Mouse (Mus musculus) gastrocnemius, postnatal 25 days (tissue): Measurements from ENCODE around the gene Zfp365. TPM values are rescaled to one million over a fixed set of nuclear protein-coding genes. Genes with fewer than 3 reads are reported as not detected.

ENCODE experiments used
- DNase-seq: peaks from one replicate; pipeline ENCODE4 v3.0.0; 2022
- total RNA-seq, 2 experiments: library from RNA; stranded (reverse); gene quantifications; 1 replicate in 1 of 2; 2 replicates in 1 of 2; pipeline ENCODE4 v1.2.3; 2021

The Zfp365 gene
- total RNA-seq, 2 experiments from 2014 or later: 0.13 to 0.88 TPM

DNA sequence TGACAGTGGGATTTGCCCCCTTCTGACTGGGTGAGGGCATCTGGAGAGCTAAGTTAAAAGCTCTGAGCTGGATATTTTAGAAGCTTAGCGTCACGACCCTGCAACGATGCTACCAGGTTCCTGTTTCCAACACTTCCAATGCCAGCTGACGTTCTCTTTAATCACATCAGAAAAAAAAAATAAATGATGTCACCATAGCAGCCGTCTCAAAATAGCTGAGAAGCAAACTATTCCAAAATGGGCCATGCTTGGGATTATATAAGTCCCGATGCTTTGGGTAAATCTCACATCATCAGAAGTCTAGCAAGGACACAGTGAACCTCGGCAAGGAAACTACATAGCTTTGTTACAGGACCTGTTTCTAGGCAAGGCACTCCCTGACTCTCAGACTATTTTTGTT lies 9.1 kb downstream of the Zfp365 start:
- no peak for DNase-seq

DNA sequence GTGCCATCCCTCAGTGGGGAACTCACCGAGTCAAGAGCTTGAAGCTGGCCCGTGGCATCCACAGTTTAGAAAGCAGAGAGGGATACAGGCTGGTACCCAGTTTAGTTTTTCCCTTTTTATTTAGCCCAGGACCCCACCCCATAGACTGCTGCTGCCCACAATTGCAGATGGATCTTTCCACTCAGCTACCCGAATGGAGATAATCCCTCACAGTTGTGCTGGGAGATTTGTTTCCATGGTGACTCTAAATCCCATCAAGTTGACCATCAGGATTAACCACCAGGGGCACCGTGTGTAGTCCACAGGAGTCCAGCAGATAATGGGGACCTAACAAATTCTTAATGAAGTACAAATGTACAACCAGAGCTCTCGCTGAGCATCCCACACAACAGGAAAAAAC lies 11.3 kb downstream of the Zfp365 start:
- DNase-seq: no peak

DNA sequence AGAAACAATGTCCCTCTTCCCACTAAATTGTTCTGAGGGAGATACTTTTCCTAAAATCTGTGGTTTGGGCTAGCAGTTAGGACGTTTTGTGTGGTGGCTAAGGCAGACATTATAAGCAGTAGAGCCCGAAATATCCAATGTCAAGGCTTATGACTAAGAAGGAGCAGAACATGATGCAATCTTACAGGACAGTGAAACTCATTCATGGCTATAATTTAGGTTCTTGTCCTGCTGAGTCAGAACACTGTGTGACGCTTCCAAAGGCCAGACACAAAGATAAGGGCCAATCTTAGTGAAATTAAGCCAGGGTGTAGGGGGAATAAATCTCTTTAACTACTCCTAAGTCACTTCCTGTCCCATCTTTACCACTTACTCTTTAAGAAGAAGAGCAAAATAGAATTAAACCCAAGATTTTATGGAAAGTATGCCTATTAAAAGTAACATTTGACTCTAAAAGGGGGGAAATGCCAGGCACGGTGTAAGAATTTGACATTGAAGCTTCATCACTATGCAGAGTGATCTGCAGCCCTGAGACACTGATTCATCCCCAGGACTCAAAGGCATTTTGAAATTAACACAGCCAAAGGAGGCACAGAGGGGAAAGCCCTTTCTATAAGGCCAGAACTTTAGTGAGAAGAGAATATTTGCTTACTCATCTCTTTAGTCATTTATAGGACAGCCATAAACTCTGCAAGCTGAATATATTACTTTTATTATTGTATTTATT lies 13.3 kb downstream of the Zfp365 start:
- no peak for DNase-seq

DNA sequence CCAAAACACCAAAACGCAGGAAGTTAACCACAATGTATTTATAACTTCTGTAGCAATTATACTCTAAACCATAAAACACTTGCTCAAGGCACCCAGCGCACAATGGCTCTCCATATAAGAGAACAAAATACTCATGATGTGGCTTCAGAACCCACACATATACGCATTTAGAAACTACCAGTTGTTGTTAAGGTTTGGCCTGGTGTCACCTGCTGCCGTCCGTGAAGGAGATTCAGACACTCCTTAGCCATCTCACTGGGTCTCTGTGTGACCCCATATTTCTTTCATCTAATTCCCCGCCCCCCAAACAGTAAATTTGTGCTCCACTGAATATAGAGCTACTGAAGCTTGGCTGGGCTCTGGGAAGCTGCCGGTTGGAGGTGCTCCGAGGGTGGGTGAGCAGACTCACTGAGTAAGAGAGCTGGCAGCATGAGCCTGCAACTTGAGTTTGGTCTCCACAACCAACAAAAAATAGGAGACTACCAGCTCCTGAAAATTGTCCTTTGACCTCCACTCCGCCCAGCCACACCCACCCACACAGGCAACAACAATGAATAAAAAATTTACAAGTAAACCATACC lies 14.0 kb downstream of the Zfp365 start:
- DNase-seq: no peak

DNA sequence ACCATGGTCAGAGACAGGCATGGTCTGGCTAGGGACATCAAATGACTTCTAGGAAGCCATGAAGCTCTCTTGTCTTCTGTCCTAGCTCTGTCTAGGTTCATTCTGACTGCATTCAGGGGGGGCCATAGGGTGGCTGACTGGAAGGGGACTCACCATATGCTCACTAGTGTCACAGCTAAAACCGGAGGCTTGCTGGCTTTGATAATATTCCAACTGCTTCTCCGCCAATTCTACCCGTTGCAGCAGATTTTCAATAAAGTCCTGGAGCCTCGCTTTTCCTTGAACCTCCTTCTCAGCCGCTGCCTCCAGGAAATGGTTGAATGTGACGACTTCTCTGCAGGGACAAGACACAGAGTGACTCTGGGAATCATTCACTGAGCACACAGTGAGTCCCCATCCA lies 15.2 kb downstream of the Zfp365 start:
- DNase-seq: no peak

DNA sequence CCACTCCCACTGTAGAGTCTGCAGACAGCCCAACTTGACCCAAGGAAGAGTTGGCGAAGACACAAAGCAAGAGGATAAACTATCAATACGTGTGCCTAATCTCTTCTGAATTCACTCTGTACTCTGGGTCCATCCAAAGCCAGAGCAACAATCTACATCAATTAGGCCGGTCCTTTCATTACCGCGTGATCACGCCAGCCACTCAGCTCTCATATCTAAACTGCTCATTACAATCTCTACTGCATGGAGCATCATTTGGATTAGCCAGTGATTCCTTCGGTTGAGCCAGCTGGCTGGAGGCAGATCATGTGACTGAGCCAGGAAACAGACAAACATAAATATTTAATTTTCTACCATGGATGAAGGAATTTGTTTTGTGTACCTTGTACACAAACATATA lies 17.8 kb downstream of the Zfp365 start:
- DNase-seq: no peak

DNA sequence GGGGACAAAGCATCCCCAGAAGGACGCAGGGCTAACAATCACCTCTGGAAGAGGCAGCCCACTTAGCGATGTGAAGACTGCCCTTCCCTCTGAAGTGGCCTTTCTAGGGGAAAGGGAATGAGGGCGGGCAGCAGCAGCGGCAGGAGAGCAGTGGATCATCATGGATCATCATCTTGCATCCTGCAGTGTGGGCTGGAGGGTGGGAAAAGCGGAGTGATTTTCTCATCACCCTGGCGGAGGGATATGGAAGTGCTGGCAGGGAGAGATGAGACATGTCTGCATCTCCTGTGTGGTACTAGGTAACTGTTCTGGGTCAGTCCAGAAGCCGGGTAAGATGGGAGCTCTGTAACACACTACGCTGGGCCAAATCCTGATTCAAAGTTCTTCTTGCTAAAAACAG lies 18.4 kb downstream of the Zfp365 start:
- no peak for DNase-seq

DNA sequence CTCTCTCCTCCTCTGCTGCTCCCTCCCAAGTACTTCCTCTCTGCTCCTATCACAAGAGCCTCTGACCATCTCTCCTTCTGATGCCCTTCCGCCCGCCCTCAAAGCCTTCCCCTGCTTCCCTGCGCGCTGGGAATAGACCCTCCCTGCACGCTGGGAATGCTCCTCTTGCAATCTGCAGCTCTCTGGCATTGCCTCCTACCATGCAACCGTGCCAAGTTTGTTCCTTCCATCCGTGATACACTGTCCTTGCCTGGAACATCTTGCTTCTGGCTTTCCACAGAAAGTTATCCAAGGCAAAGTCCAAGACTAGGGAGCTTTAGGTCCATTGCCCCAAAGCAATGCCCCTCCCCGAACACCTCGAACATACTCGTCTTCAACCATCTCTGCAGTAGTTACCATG lies 19.2 kb downstream of the Zfp365 start:
- no peak for DNase-seq

DNA sequence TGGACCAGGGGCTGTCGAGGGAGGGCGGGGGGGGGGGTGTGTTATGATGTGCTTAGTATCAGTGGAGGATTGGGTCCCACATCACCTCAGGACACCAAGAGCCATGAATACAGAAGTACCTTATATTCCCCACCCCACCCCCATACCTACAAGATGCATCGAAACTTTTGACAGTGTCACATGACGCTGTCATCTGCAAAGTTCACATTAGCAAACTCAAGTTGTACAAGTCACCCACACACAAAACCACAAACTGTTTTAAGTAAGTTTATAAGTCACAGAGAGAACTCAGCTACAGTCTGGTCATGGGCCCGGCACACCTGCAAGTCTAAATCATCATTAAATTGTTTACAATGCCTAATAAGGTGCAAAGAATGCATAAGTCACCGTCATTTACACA lies 21.3 kb downstream of the Zfp365 start:
- no peak for DNase-seq

DNA sequence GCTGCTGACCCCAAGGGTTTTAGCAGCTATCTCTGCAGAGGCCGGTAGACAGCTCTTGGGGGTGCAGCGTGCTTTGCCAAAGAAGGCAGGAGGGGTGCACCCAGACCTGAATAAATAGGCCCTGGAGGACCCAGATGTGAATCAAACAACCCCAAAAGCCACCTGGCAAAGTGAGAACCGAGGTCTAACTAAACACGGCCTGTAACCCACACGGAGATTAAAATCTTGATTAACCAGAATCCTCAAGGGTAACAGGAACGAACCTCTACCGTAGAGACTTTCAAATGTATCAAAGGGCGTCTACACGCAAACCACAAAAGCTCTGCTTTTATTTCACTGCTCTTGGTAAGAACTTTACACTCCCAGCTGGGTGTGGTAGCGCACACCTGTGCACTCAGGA lies 24.5 kb downstream of the Zfp365 start:
- no peak for DNase-seq

DNA sequence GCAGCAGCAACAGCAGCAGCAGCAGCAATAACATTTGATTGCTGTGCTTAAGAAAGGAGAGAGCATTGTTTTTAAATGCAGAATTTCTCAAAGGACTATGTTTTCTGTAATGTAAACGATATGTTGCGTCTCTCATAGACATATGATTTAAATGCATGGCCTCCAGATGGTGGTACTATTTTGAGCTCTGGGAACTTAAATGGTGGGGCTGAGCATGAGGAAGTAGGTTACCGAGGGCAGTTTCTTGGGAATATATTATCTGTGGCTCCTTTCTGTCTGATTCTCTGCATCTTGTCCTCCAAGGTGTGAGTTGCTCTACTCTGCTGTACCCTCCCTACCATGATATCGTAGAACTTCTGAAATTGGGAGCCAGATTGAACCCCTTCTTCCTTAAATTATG lies 31.8 kb downstream of the Zfp365 start:
- no peak for DNase-seq

DNA sequence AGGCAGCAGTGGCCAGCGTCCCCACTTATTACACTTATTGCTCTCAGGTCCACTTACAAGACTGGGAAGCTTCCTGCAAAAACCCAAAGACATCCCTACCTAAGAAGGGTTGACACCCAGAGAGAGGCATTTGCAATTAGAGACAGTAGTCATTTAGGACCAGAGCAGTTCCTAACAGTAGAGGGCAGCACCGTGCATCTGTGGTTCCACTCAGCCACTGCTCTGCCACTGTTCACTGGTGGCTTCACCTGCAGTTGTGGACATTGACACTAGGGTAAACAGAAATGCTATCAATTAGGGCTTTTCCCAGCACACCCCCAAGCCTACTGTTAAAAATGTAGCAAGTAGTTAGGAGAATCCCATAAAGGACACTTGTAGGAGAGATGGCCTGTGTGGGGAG lies 40.7 kb downstream of the Zfp365 start:
- DNase-seq: peak; percentile 32

DNA sequence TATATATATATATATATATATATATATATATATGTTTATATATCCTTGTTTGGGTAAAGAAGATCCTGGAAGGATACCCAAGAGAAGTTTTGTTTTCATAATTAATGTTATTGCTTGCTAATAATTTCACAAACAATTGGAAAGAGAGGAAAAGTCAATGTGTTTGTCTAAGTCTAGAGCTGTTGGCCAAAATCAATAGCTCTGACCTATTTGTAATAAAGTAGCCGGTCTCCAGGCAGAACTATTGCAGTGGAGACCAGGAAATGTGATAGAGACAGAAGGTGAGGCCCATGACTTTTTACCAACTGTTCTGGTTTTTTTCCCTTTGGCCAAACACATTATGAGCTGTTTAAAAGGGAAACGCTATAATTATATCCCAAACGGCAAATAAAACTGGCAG lies 44.2 kb downstream of the Zfp365 start:
- DNase-seq: no peak

DNA sequence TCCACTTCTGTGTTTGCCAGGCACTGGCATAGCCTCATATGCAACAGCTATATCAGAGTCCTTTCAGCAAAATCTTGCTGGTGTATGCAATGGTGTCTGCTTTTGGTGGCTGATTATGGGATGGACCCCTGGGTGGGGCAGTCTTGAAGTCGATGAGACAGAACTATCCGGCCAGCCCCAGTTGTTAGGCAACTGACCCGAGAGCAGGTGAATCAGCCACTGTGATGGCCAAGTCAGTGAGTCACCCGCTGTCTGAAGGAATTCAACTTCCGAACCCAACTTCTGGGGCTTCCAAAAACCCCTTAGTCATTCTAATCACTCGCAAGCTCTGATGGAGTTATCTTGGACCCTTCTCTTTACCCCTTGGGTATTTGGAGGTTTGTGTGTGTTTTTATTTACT lies 46.6 kb downstream of the Zfp365 start:
- DNase-seq: no peak

DNA sequence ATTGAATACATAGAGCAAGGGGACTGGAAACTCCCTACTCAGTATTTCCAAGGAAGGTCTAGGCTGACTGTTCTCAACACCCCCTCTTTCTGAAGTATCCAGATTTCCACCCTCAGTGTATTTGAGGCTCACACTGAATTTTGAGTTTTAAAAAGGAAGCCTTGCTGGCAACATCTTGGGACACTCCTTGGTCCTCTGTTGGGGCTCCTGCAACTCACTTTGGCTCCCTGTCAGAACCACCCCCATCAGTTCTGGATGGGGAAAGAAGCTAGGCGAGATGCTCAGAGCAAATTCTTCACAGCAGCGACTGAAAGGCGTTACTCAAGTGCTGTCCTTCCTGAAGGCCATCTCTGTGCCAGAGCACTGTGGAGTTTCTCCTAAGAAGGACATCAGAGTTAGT lies 47.4 kb downstream of the Zfp365 start:
- no peak for DNase-seq

DNA sequence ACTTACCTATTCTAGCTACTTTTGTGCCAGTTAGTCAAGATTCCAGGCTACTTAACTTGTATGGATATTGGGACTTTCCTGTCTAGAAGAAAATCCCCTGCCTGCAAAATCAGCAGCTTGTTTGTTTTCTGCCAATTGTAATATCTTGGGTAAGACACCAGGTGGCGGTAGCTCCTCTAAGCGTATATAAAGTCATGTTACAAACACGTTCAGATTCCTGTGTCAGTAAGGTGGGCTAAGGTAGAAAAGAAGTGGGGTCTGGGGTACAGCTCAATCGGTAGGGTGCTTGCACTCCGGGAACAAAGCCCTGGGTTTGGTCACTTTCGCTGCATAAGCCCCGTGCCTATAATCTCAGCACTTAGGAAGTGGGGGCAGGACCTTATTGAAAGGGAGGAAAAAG lies 50.1 kb downstream of the Zfp365 start:
- DNase-seq: no peak

DNA sequence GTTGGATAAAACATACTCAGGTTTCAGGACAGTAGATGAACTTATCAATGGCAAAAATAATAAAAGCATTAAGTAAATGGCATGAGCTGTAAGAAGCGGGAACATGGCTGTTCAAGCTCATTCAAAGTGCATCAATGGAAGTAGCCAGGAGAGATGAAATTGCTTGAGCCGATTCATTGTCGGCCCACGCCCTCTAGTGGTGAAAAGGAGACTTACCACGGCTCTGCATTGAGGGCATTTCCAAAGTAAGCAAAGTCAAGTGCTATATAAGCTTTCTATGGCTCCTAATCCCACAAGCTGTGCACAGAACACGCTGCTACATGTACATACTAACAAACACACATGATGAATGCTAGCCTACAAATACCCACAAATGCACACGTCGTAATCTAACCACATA lies 53.6 kb downstream of the Zfp365 start:
- peak; percentile 43 for DNase-seq

DNA sequence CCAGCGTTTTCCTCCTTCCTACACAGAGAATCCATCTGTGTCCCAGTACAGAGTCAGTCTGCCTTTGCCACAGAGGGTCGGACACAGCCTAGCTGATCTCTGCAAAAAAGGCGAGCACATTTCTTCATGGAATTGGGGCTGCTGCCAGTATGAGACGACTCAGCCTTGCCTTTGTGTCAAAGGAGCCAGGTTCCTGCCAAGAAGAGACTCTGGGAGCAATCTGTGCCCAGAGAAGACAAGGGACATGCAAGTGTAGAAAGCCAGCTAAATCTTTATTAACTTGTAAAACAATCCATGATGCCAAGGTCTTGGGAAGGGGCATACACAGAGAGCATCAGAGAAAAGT lies 54.9 kb downstream of the Zfp365 start:
- peak; percentile 16 for DNase-seq

DNA sequence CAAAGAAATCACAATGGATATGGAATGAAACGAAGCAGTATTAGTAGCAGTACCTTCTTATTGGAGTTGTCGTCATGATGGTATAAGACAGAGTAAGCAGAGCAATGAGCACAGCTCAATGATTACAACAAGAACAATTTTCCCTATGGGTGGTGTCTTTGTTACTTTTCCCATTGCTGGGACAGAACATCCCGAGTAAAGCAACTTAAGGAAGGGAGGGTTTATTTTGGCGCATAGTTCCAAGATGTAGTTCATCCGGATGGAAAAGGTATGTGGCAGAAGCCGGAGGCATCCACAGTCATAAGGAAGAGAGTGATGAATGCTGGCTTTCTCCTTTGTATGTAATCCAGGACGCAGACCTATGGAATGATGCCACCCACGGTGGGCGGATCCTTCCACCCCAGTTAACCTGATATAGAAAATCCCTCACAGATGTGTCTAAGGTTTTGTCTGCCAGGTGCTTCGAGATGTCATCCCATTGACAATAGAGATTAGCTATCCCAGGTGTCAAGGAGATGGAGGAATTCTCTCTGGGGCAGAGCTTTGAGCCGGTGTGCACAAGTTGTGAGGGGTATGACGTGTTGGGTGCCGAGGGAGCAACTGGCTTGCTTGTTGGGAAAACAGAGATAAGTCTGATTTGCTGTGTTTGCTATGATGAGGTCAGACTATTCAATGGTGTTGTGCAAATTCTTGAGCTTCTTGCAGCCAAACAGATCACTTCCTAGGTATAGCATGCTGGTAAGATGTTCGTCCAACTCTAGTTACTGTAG lies 55.5 kb downstream of the Zfp365 start:
- DNase-seq: no peak

DNA sequence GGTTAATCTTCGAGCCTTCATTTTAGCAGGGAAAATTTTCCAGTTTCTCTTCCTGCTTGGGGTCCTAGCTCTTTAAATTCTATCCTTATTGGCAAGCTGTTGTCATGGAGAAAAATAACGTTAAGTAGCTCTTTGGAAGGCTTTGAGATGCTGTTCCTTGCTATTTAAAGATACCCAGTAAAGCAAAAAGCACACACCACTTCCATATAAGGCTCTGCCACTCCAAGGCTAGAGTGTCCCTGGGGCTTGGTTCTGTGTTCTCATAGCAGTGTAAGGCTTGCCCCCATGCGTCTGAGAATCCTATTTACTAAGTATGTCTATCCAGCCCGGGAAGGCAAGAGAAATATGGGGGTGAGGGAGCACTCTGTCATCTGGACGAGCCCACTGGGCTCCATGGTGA lies 56.7 kb downstream of the Zfp365 start:
- no peak for DNase-seq

DNA sequence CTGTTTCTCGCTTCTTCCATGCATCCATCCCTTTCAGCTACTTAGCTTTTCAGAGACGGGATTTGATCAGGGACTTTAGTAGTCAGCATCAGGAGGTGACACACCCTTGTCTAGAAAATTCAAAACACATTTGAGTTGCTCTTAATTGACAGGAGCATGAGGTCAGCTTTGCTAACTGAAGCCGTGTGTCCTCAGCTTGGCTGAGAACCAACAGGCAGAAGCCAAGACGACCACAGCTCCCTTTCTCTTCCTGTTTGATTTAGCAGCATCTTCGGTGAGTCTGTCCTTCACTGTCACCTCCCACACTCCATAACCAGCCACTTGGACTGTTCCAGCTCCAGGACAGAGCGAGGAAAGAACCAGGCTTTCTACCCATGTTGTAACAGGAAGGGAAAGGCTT lies 60.1 kb downstream of the Zfp365 start:
- DNase-seq: no peak

DNA sequence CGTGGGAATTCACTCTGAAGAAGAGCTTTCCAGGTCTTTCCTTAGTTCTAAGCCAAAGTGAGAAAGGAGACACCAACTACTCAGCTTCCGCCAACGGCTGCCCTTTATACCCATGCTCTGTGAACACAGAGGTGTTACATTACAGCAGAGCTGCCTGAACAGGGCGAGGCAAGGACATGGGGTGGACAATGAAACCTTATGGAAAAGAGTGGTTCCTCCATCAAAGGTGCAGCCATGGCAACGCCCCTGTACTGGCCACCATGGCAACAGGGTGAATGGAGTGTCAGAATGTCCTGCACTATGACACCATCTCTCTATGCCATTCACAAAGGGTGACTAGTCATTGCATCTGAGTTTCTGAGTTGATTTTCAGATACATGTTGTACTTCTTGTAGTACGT lies 61.4 kb downstream of the Zfp365 start:
- no peak for DNase-seq

DNA sequence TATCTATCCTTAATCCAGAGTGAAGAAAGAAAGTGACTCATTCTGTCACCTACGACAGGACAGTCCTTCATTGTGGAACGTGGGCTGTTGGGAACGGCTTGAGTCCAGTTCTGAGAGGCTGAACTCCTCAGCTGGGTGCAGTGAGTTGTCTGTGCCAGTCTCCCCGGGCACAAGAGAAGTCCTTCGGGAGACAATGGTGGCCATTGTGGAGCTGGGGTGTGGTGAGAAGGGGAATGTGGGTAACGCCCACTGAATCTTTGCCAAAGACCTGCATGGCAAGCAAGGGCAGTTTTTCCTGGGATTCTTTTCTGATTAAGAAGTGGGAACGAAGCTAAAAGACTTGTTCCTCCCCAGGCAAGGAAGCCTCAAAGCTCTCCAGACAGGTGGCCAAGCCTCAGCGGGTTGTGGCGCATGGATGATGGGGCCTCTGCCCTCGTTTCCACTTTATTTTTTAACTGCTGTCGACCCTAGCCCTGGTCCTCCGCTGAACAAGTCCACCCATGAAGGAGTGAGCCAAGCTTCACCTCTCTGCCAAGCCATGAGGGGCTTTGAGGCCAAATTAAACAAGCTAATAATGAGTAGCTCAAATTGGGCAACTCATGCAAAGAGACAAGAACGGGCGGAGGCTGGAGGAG lies 66.3 kb downstream of the Zfp365 start:
- DNase-seq: no peak
